Mouse (Mus musculus) olfactory bulb, adult 2 months (tissue): ENCODE results near the gene Olfr1420. TPM values are rescaled to one million over a fixed set of nuclear protein-coding genes. Genes with fewer than 3 reads are reported as not detected.

Experiments used
- polyA plus RNA-seq: library from polyadenylated mRNA; stranded (reverse); fragments of >200 nt; gene quantifications from 2 replicates; pipeline ENCODE4 v1.2.4, GENCODE M21; 2012; ENCODE audit warnings: low replicate concordance; ENCODE audit not compliant: missing spikeins, insufficient read depth, insufficient read length

Gene Olfr1420
- polyA plus RNA-seq, 1 experiment = not detected

Other genes with a start within 250 kb of the Olfr1420 start
- gene Ms4a3, start 245.7 kb upstream of the Olfr1420 start, polyA plus RNA-seq = not detected in 2 replicates
- gene Oosp2, start 226.0 kb upstream of the Olfr1420 start, polyA plus RNA-seq = not detected in 2 replicates
- not detected in 2 replicates for gene Oosp1, start 195.4 kb upstream of the Olfr1420 start, polyA plus RNA-seq
- not detected in 2 replicates for gene Oosp3, start 189.5 kb upstream of the Olfr1420 start, polyA plus RNA-seq
- gene Gif, start 139.0 kb upstream of the Olfr1420 start, polyA plus RNA-seq = not detected in 2 replicates
- gene Mrpl16, start 116.2 kb upstream of the Olfr1420 start, polyA plus RNA-seq = not detected in 2 replicates
- not detected in 2 replicates for gene Stx3, start 67.2 kb upstream of the Olfr1420 start, polyA plus RNA-seq
- not detected in 2 replicates for gene Olfr1417, start 47.3 kb upstream of the Olfr1420 start, polyA plus RNA-seq
- gene Olfr1418, start 25.5 kb upstream of the Olfr1420 start, polyA plus RNA-seq = not detected in 2 replicates
- not detected in 2 replicates for gene Olfr1419, start 11.5 kb upstream of the Olfr1420 start, polyA plus RNA-seq
- gene Patl1, start 25.8 kb downstream of the Olfr1420 start, polyA plus RNA-seq = not detected in 2 replicates
- gene Osbp, start 79.4 kb downstream of the Olfr1420 start, polyA plus RNA-seq = 158 TPM in 1 of 2 replicates, not detected in the other
- gene Olfr1423, start 154.8 kb downstream of the Olfr1420 start, polyA plus RNA-seq = not detected in 2 replicates
- gene Olfr1424, start 176.1 kb downstream of the Olfr1420 start, polyA plus RNA-seq = not detected in 2 replicates
- gene Olfr1425, start 191.2 kb downstream of the Olfr1420 start, polyA plus RNA-seq = not detected in 2 replicates
- gene Olfr1426, start 205.4 kb downstream of the Olfr1420 start, polyA plus RNA-seq = not detected in 2 replicates
- not detected in 2 replicates for gene Olfr1427, start 216.8 kb downstream of the Olfr1420 start, polyA plus RNA-seq
- gene Olfr1428, start 229.3 kb downstream of the Olfr1420 start, polyA plus RNA-seq = not detected in 2 replicates
- gene Olfr76, start 236.6 kb downstream of the Olfr1420 start, polyA plus RNA-seq = not detected in 2 replicates